Mouse (Mus musculus): ENCODE data around the gene Vmn1r55. TPM values are rescaled to one million over a fixed set of nuclear protein-coding genes. Genes with fewer than 3 reads are reported as not detected.

Gene Vmn1r55
- total RNA-seq (2023; ENCODE audit: inconsistent age): not detected in 4 replicates

GRCm38 (mm10) chr7:5149570-5149969 lies at the start of gene Vmn1r55:
TSS of gene Vmn1r55 (minus strand) at chr7:5149670.

GRCm38 (mm10) chr7:5196647-5197046 lies 47.2 kb upstream of the Vmn1r55 start, which contains the start of gene Vmn1r56:
TSS of gene Vmn1r56 (minus strand) at chr7:5196747.

GRCm38 (mm10) chr7:5125549-5126406 lies 23.7 kb downstream of the Vmn1r55 start, which contains the start of gene Rasl2-9:
TSS of gene Rasl2-9 (minus strand) at chr7:5125950.

GRCm38 (mm10) chr7:5116850-5117249 lies 32.6 kb downstream of the Vmn1r55 start, which contains the start of gene Rfpl4:
TSS of gene Rfpl4 (minus strand) at chr7:5116950.

GRCm38 (mm10) chr7:5080010-5080751 lies 69.3 kb downstream of the Vmn1r55 start, which contains the start of gene Epn1:
TSS of gene Epn1 (plus strand) at chr7:5080235.

Other genes with a start within 250 kb of the Vmn1r55 start
- gene Gm36210, start 243.2 kb downstream of the Vmn1r55 start, total RNA-seq (2023; ENCODE audit: inconsistent age): not detected in 4 replicates
- 36.5 to 39.0 TPM (median 38.7 TPM) in 4 replicates for gene Zfp628, start 234.5 kb downstream of the Vmn1r55 start, total RNA-seq (2023; ENCODE audit: inconsistent age)
- 8.3 to 9.7 TPM (median 9.1 TPM) in 4 replicates for gene Nat14, start 227.6 kb downstream of the Vmn1r55 start, total RNA-seq (2023; ENCODE audit: inconsistent age)
- 0.19 to 0.39 TPM (median 0.34 TPM) in 4 replicates for gene Ssc5d, start 223.9 kb downstream of the Vmn1r55 start, total RNA-seq (2023; ENCODE audit: inconsistent age)
- 0.35 to 1.0 TPM in 2 of 4 replicates, not detected in the others for gene Sbk2, start 185.3 kb downstream of the Vmn1r55 start, total RNA-seq (2023; ENCODE audit: inconsistent age)
- 0.29 TPM in 1 of 4 replicates, not detected in the others for gene Sbk3, start 178.5 kb downstream of the Vmn1r55 start, total RNA-seq (2023; ENCODE audit: inconsistent age)
- gene Zfp579, start 153.5 kb downstream of the Vmn1r55 start, total RNA-seq (2023; ENCODE audit: inconsistent age): 11.6 to 24.7 TPM (median 17.1 TPM) in 4 replicates
- 8.6 to 10.0 TPM (median 9.5 TPM) in 4 replicates for gene Zfp524, start 135.3 kb downstream of the Vmn1r55 start, total RNA-seq (2023; ENCODE audit: inconsistent age)
- gene Fiz1, start 135.0 kb downstream of the Vmn1r55 start, total RNA-seq (2023; ENCODE audit: inconsistent age): 54.1 to 62.6 TPM (median 56.9 TPM) in 4 replicates
- not detected in 4 replicates for gene Gm44973, start 134.2 kb downstream of the Vmn1r55 start, total RNA-seq (2023; ENCODE audit: inconsistent age)
- gene Zfp865, start 129.3 kb downstream of the Vmn1r55 start, total RNA-seq (2023; ENCODE audit: inconsistent age): 42.2 to 48.1 TPM (median 47.2 TPM) in 4 replicates
- not detected in 4 replicates for gene Ccdc106, start 129.1 kb downstream of the Vmn1r55 start, total RNA-seq (2023; ENCODE audit: inconsistent age)
- not detected in 4 replicates for gene 4632433K11Rik, start 115.6 kb downstream of the Vmn1r55 start, total RNA-seq (2023; ENCODE audit: inconsistent age)
- gene Zfp784, start 111.2 kb downstream of the Vmn1r55 start, total RNA-seq (2023; ENCODE audit: inconsistent age): 6.6 to 10.3 TPM (median 8.7 TPM) in 4 replicates
- gene Zfp580, start 98.1 kb downstream of the Vmn1r55 start, total RNA-seq (2023; ENCODE audit: inconsistent age): 1.9 to 4.5 TPM (median 3.5 TPM) in 4 replicates
- gene U2af2, start 87.5 kb downstream of the Vmn1r55 start, total RNA-seq (2023; ENCODE audit: inconsistent age): 502 to 531 TPM (median 512 TPM) in 4 replicates
- 203 to 221 TPM (median 219 TPM) in 4 replicates for gene Epn1, start 69.4 kb downstream of the Vmn1r55 start, total RNA-seq (2023; ENCODE audit: inconsistent age)
- not detected in 4 replicates for gene Rfpl4, start 32.7 kb downstream of the Vmn1r55 start, total RNA-seq (2023; ENCODE audit: inconsistent age)
- gene Rasl2-9, start 23.7 kb downstream of the Vmn1r55 start, total RNA-seq (2023; ENCODE audit: inconsistent age): 0.51 to 1.2 TPM (median 1.0 TPM) in 3 of 4 replicates, not detected in the other
- gene Vmn1r56, start 47.1 kb upstream of the Vmn1r55 start, total RNA-seq (2023; ENCODE audit: inconsistent age): not detected in 4 replicates
- not detected in 4 replicates for gene Vmn1r57, start 68.8 kb upstream of the Vmn1r55 start, total RNA-seq (2023; ENCODE audit: inconsistent age)
- not detected in 4 replicates for gene Gm5065, start 200.9 kb upstream of the Vmn1r55 start, total RNA-seq (2023; ENCODE audit: inconsistent age)
- gene Nlrp2, start 201.4 kb upstream of the Vmn1r55 start, total RNA-seq (2023; ENCODE audit: inconsistent age): not detected in 4 replicates

Measured in B cell, adult (primary cell).